Mouse (Mus musculus) gastrocnemius, postnatal 14 days (tissue): ENCODE measurements around the gene Prpf40b. TPM values are rescaled to one million over a fixed set of nuclear protein-coding genes. Genes with fewer than 3 reads are reported as not detected.

ENCODE experiments used
- DNase-seq: peaks from one replicate; pipeline ENCODE4 v3.0.0; 2021; ENCODE audit warnings: mixed read lengths
- intact Hi-C: fragments of 180-260 bp; cut with DNase I; formaldehyde crosslinking; loops from one replicate; pipeline ENCODE4 v1.15.1; 2025; ENCODE audit warnings: low total_unique reads
- total RNA-seq, 2 experiments: library from RNA; stranded (reverse); gene quantifications; 2 replicates each; pipeline ENCODE4 v1.2.3; 2021

The Prpf40b gene
- total RNA-seq, 2 experiments from 2014 or later: 18.4 to 20.8 TPM

DNA sequence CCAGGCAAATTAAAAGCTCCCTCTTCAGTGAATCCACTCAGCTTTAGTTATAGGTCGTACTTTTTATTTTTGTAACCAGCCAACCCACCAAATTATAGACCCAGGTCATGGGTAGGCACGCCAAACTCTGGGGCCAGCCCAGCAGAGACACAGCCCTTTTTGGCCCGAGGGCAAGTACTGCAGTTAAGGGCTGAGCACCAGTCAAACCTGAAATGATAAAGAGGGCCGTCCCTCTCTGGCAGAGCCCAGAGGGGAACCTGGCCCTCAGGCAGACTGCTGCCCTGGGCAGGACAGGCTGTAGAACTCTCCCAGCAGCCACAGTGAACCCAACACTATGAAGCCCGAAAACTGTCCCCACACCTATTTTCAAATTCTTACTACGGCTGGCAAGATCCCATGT, 61.6 kb downstream of the Prpf40b start:
- intact Hi-C loops: no loop called here
- DNase-seq: no peak

- intact Hi-C loops: no loop called here
- no peak for DNase-seq
Observed at GRCm38 (mm10) chr15:99358952-99359351, 64.1 kb downstream of the Prpf40b start.

DNA sequence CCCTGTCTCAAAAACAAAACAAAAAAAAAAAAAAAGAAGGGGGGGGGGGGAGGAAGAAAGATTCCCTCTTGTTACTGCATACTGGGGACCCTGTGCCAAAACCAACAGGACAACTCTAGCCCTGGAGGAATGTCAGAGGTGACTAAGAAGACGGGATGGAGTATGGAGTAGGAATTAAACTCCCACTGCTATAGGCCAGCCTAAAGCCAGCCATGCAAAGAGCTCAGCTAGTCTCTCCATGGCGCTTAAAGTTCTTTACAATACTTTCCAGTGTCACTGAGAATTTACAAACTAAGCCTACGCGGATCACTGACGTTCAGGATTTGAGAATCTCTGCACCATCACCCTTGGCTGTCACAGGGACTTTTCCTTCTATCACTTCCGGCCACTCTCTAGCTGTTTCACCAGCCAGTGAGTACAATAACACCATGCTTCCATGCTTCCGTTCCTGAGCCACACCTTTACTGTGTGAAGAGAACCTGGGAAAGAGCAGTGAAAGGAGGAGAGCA, 69.2 kb downstream of the Prpf40b start:
- intact Hi-C loops: no loop called here
- DNase-seq: no peak

DNA sequence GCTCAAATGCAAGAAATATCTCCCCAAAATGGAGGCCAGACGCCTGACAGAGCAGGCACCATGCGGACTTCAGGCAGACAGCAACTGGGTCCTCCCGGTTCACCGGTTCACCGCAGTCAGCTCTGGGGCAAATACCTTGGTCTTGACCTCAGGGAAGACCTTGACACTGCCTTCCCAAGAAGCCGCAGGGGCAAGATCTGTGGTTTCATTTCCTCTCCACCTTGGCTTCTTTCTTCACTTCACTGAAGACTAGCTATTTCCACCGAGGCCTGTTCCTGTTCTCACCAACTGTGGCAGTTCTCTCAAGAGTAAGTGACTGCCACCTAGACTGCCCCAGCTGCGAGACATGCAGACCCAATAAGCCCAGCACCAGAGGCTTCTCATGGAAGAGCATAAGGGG, 70.0 kb downstream of the Prpf40b start:
- intact Hi-C loops: no loop called here
- DNase-seq: no peak

Other genes starting within 250 kb of the Prpf40b start
- 1 to 10 TPM; 1.2 to 1.4 TPM for gene Prph, start 239.9 kb upstream of the Prpf40b start, total RNA-seq
- gene Troap, start 220.5 kb upstream of the Prpf40b start, total RNA-seq: 1 to 10 TPM; 1.4 to 1.8 TPM
- gene C1ql4, start 207.3 kb upstream of the Prpf40b start, total RNA-seq: not detected
- under 1 TPM in 1 of 2 experiments, not detected in 1; 0.12 TPM for gene Dnajc22, start 201.9 kb upstream of the Prpf40b start, total RNA-seq
- gene Spats2, start 169.2 kb upstream of the Prpf40b start, total RNA-seq: 1 to 10 TPM; 7.1 to 8.7 TPM
- gene Kcnh3, start 70.2 kb upstream of the Prpf40b start, total RNA-seq: not detected
- 10 to 100 TPM; 34.4 to 37.2 TPM for gene Mcrs1, start 43.1 kb upstream of the Prpf40b start, total RNA-seq
- gene Fam186b, start 801 bp downstream of the Prpf40b start, total RNA-seq: not detected
- 10 to 100 TPM; 13.3 to 13.6 TPM for gene Fmnl3, start 75.4 kb downstream of the Prpf40b start, total RNA-seq
- gene Tmbim6, start 97.8 kb downstream of the Prpf40b start, total RNA-seq: 100 to 1,000 TPM; 167 to 170 TPM
- 1 to 10 TPM; 8.5 to 10.0 TPM for gene Nckap5l, start 162.7 kb downstream of the Prpf40b start, total RNA-seq
- gene Bcdin3d, start 179.6 kb downstream of the Prpf40b start, total RNA-seq: 1 to 10 TPM; 3.9 to 5.0 TPM
- gene Faim2, start 233.1 kb downstream of the Prpf40b start, total RNA-seq: under 1 TPM; 0.14 to 0.16 TPM